Mouse (Mus musculus) kidney, adult 18-20 months (tissue): ENCODE measurements around the gene Rnf43.

Experiments
- DNase-seq: peaks from one replicate; pipeline ENCODE4 v3.0.0; 2021

Gene Rnf43

DNA sequence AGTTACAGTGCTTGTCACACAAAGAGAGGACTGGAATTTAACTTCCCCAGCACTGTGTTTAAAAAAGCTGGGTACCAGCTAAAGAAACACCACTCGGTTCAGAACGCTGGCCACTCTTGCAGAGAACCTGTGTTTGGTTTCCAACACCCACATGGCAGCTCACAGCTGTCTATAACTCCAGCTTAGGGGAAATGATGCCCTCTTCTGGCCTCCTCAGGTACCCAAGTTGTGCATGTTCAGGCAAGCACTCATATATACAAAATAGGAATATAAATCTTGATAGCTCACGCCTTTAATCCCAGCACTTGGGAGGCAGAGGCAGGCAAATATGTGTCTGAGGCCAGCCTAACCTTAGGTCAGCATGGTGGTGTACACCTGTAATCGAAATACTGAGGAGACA is 53.5 kb downstream of the Rnf43 start:
- DNase-seq, result no peak

DNA sequence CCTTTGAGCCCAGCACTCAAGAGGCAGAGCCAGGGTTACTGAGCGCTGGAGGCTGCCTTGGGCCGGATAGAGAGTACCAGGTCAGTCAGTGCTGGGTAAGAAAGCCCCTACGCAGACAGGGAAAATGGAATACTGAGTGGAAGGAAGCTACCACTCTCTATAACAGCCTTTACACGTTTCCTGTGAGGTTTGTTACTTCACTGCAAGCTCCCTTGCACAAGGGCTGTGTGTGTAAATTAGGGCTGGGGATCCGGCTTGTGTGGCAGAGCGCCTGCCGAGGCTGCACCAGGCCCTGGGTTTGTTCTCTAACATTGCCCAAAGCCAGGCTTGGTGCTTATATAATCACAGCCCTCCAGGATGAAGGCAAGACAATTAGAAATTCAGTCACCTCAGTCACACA is 57.0 kb downstream of the Rnf43 start:
- DNase-seq, result no peak

DNA sequence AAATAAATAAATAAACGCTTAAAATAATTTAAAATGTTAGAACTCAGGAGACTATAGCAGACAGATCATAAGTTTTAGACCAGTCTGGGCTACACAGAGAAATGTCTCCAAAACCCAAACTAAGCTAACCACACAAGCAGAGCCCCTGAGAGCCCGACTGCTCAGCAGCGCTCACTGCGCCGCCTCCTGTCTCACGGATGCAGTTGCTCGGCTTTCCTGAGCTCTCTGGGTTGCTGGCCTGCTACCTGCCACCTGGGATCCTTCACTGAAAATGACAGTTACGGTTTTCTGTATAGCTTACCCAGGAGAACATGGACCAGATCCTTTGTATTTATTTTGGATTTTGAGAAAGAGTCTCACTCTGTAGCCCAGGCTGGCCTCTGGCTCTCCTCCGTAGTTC is 57.8 kb downstream of the Rnf43 start:
- DNase-seq, result no peak

DNA sequence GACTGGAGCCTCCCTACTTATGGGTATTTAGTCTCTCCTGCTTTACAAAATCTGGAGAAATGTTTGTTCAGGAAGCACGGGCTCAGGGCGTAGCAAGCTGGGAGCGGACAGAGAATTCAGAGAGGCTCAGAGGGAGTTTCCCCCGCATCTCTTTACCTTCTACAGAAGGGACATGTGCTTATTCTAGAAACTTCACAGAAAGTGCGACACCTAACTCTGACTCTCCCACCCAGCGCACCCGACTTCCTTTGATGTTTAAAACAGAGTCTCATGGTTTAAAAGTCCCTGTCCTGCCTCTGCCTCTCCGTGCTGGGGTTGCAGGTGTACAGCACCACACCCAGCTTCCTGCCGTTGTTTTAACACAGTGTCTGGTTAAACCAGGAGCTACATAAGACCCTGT is 58.3 kb downstream of the Rnf43 start:
- no peak for DNase-seq

DNA sequence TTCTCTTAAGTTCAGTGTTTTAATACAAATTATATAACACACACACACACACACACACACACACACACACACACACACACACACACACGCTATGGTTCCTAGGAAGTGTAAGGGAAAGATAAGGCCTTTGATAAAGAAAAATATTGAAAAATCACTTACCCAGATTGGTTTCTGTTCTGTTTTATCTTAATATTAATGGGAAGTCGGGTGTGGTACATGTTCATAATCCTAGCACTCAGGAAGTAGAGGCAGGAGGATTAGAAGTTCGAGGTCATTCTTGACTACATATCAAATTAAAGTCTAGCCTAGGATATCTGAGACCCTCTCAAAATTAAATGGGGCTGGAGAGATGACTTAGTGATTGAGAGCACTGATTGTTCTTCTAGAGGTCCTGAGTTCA is 59.6 kb downstream of the Rnf43 start:
- no peak for DNase-seq

DNA sequence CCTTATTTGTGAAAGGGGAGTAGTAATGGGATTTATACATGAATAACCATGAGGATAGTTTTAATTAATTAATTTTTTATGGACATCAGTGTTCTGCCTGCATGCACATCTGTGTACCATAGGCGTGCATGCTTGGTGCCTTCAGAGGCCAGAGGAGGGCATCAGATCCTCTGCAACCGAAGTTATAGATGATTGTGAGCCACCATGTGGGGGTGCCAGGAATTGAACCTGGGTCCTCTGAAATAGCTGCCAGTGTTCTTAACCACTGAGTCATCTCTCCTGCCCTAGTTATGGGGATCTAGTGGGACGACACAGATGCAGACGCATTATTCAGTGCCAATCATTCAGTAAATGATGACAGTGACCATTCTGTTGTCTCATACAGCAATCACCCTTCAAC is 60.4 kb downstream of the Rnf43 start:
- DNase-seq, result no peak

DNA sequence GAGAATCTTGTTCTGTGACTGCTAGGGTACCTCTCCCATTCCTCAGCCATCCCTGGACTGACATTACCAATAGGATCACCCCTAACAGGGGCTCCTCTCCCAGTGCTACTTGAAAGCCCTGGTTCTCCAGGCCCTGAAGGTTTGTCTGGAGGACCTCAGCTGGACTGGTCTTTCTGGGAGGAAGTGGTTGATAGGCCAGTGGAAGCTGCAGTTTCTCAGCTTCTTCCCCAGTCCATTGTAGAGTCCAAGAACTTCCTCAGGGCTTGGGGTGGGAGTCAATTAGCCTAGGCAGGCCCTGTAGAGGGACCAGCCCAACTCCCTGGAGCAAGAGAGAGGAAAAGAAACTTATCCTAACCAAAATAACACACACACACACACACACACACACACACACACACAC is 63.0 kb downstream of the Rnf43 start:
- DNase-seq, result no peak

DNA sequence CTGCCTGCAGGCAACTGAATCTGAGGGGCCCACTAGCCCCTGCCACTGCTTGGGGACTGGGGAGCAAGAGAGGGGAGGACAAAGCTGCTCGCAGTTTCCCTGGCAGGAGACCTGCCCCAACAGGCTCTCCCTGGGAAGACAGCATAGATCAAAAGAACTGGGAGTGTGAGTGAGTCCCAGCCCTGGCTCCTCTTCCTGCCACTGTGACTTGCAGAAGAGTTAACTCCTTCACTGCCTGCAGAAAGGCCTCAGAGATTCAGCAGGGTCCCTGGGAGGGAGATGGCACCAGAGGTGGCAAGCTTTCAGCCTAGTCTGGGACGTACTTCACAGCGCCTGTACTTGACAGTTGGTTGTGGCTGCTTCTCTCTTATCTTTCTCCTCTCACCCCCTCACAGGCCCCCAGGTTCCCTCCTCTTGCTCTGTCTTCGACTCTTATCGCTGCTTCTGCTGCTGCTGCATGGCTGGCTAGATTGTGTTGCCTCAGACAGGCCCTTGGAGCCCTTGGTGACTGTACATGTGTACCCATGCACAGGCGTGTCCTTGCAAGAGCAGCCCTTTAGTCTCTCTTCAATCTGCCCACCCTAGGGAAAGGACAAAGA is 63.5 kb downstream of the Rnf43 start:
- no peak for DNase-seq

DNA sequence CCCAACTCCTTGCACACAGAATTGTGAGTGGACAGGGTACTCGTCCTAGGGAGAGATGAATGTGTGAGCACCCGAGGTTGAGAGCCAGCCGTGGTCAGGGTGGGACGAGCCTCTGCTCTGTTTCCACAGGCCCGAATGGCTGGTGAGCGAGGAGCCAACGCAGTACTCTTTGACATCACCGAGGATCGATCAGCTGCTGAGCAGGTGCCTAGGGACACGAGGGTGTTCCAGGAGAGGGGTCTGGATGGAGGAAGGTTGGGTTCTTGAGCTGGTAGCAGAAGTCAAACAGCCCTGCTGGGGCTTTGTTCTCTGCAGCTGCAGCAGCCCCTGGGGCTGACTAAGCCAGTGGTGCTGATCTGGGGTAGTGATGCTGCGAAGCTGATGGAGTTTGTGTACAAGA is 64.5 kb downstream of the Rnf43 start:
- no peak for DNase-seq

DNA sequence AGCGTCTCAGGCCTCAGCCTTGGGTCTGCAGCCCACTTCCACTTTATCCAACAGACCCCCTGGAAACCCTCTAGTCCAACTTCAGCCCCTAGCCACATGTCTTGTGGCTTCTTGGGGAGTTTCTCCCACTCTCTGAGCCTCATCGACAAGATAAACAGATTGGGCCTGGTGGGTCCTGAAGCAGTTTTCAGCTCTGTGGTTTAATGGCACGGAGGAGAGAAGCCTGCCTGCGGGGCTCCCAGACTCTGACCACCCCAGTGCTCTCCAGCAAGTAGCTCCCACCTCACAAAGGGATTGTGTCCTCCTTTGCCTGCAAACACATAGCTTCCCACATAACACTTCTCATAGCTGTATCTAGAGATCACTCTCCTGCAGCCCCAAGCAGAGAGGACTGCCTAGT is 64.9 kb downstream of the Rnf43 start:
- DNase-seq, result no peak

DNA sequence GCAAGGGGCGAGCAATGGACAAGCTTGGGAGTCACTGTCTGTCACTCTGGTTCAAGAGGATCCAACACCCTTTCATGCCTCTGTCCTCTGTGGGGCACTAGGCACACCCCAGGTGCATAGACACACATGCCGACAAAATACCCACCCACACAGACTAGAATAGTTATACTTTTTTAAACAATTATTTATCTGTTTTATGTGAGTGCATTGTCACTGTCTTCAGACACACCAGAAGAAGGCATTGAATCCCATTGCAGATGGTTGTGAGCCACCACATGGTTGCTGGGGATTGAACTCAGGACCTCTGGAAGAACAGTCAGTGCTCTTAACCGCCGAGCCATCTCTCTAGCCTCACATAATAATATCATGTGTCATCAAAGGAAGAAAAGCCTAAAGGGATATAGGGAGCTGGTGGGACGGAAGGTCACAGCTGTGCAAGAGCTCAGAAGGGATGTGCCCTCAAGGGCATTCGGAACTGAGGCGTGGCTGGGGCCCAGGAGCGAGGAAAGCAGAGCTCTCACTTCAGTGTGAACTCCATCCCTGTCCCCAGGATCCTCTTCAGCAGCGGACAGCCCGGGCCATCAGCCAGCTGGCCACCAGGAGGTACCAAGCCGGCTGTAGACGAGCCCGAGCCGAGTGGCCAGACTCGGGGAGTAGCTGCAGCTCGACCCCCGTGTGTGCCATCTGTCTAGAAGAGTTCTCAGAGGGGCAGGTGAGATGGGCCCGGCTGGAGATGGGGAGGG is 66.5 kb downstream of the Rnf43 start:
- DNase-seq, result no peak

DNA sequence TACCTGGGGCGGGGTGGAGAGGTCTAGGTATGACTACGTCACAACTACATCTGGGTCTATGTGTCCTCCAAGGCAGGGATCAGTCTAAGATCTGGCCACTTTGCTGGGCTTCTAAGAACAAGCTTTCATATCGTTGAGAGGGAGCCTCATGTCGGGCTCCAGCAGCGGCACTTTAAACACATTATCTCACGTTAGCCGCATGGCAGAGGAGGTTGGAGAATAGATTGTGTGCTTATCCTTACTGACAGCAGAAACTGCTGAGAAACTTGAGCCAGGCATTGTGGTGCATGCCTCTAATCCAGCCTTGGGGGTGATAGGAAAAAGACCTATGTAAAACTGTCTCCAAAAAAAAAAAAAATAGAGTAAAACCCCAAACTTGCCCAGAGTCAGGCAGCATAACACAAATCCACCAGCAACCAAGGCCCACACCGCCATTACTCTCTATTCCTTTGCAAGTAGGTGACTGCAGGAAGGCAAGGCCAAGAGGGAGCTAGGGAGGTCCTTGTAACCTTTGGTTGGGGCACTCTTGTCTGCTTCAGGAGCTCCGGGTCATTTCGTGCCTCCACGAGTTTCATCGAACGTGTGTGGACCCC is 67.2 kb downstream of the Rnf43 start:
- no peak for DNase-seq

DNA sequence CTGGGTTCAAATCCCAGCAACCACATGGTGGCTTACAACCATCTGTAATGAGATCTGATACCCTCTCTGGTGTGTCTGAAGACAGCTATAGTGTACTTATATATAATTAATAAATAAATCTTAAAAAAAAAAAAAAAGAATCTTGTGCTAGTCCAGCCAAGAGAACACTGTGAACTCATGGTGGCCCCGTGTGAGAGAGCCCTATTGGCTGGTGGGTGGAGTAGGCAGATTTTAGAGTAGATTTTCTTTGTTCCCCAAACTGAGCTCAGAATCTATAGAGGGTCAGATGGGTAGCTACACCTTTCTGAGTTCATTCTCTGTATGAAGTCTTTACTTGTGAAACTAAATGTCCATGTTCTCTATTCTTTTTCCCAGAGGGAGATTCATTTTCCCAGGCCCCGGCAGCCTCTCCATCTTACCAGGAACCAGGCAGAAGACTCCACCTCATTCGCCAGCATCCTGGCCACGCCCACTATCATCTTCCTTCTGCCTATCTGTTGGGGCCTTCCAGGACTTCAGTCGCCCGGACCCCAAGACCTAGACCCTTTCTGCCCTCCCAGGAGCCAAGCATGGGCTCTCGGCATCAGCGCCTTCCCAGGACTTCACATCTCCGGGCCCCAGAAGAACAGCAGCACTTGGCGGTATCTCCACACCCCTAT is 68.3 kb downstream of the Rnf43 start:
- DNase-seq, result no peak

DNA sequence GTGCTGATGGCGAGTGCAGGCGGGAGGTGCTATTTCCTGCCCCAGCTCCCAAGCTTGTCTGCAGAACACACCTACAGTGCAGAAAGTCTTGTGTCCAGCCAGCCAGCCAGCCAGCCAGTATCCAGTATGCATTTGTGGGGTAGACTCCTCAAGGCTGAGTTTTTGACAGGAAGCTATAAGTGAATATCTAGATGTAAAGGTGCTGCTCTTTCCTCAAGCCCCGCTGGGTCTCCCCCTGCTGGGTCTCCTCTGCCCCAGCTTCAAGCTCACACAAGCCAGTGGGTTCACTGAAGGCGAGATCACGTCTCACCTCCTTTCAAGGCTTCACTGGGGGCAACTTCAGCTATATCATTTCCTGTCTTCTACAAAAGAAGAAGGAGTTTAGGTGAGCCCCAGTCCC is 71.8 kb downstream of the Rnf43 start:
- no peak for DNase-seq

DNA sequence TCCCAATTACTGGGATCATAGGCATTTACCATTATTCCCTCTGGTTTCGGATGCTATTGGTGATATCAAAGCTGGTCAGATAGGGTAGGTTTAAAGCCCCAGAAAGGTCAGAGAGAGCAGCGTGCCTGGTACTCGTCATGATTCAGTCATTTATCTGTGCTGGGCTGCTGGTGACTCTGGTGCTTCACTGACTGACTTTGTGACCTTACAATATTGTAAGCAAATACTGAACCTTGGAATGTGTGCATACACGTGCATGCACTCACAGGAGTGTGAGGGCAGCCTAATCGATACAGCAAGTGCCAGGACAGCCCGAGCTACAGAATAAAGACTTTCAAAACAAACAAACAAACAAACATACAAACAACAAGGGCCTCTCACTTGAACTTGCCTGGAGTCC is 73.2 kb downstream of the Rnf43 start:
- no peak for DNase-seq

DNA sequence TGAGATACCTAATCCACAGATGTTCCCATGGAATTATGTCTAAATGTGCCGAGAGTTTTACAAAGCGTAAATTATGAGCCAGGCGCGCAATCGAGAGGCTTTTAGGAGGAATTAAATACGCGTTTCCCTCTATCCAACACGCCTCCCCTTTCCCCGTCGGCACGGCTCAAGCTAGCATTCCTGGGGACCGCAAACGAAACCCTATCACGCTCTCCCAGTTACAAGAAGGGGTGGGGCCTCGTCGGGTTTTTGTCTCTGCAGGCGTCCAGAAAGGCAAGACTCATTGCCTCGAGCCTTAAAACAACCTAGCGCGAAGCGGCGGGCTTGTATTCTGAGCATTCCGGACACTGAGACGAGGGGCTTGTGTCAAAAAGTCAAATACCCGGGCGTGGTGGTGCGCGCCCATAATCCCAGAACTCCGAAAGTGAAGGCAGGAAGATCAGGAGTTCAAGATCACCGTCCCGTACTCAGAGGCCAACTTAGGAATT is 74.2 kb downstream of the Rnf43 start:
- DNase-seq, result no peak

DNA sequence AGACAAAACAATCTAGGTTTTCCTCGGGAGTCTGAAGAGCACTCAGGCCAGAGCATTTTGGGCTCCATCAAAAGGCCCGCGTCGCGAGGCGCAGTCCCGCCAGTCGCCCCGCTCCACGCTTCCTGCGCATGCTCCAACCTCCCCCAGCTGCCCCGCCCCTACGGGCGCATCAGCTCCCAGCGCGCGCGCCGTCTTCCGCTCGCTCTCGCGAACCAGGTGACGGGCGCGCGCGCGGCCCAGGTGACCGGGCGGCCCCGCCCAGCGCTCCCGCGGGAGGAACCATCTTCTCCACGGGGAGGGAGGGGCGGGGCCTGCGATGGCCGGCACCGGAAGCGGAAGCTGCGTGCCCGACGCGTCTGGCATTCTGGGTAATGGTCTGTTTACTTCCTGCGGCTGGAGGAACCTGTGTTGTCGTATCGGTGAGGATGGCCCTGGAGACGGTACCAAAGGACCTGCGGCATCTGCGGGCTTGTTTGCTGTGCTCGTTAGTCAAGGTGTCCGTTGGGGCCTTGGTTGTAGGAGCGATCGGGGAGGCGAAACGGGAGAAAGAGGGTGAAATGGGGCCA is 74.7 kb downstream of the Rnf43 start, which contains the start of gene Supt4a:
TSS of gene Supt4a (plus strand) at position 378 of the 566 bp plus-strand sequence.
- peak; percentile 95 for DNase-seq

DNA sequence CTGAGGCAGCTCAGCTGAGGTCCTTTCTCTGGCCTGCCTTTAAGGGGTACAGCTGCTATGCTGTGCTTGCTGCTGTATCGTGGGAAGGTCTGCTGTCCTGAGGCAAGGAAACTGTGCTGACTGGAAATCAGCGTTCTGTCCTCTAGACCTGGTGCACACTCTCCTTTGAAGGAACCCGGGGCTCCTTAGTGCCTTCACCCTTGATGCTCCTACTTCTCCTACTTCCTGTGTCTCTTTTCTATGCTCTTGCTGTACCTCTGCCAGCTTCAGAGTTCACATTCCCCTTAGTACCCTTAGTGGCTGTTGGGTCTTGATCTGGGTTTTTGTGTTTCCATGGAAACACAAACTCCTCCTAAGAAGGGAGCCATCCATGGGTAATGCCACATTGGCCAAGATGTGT is 81.2 kb downstream of the Rnf43 start:
- no peak for DNase-seq

DNA sequence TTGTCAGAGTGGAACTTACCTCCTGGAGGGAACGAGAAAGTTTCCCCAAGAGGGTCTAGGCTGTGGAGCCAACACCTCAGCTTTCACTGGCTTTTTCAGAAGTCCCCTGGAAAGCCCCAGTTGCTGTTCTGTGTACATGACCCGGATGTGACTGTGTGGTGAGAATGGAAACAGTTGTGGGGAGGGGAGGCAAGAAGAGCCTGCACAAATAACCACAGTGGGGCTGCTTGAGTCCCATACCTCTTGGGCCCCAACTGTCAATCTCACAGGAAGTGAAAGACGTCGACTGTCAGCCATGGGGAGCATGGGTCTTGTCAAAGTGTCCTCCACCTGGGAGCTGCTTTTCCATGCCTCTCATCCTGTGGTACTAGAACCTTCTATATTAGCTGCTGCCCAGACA is 82.4 kb downstream of the Rnf43 start:
- DNase-seq, result no peak

DNA sequence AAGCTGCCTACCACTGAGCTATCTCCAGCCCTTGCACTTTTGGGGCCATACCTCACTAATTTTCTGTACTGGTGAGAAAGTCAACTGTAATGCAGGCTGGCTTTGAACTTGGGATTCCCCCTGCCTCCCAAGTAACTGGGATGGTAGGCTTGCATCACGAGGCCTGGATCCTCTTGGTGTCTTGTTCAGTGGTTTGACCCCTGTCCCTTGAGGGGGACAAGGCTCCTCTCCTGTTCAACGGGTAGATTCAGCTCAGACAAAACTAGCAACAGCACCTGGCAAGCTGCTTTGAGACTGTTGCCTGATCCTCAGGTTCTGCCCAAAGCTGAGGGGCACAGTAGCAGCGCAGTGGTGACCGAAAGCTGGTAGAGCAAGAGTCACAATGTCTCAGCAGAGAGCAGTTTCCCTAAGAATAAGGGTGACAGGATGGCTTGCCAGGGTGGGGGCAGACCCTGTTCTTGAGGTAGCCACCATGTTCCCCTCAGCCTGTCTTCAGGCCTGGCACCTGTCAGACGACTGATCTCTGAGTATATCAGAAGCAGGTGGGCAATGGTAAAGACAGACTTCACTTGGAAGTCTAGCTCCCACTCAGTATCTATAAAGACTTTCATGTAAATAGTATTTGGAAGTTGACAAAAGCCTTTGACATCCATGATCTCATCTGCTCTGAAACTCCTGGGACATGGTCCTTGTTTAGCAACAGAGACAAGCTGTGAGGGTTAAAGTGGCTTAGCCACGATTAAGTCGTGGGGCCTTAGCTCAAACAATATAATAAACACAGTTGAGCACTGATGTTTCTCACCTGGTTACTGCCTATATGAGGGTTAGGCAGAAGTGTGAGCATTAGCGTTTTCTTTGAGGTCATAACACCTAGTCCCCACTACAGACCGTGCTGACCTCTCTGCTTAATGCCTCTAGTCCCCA is 83.4 kb downstream of the Rnf43 start:
- no peak for DNase-seq

DNA sequence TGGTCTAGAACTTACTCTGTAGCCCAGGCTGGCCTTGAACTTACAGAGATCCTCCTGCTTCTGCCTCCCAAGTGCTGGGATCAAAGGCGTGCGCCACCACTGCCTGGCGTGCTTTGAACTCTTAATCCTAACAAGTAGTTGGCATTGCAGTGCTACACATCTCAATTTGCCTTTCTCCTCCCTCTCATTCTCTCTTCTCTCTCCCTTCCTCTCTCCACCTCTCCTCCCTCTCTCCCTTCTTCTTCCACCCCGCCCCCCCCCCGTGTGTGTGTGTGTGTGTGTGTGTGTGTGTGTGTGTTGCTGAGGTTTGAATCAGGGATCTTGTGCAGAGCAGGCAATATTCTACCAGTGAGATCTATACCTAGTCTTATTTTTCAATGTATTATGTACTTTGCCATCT is 84.8 kb downstream of the Rnf43 start:
- no peak for DNase-seq

DNA sequence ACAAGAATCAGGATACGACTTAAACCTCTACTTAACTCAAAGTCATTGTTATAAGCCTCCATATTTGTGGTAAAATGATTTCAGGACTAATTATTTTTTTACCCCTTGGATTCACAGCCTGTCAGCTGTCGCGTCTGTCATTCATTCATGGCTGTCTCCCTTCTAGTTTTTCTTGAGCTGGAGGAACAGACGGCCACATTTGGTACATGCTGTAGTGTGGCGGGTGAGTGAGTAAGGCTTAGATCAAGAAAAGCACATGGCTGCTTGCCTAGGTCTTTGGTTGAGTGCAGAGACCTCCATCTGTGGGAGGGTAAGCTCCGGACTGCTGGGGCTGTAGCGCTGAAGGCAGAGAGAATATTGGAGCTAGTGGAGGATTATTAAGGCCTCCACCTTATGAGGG is 85.2 kb downstream of the Rnf43 start:
- no peak for DNase-seq
